Mouse (Mus musculus): Measurements from ENCODE around the gene Akirin1. TPM values are rescaled to one million over a fixed set of nuclear protein-coding genes. Genes with fewer than 3 reads are reported as not detected.

Gene Akirin1
- polyA plus RNA-seq, 1 experiment: 56.4 TPM

DNA sequence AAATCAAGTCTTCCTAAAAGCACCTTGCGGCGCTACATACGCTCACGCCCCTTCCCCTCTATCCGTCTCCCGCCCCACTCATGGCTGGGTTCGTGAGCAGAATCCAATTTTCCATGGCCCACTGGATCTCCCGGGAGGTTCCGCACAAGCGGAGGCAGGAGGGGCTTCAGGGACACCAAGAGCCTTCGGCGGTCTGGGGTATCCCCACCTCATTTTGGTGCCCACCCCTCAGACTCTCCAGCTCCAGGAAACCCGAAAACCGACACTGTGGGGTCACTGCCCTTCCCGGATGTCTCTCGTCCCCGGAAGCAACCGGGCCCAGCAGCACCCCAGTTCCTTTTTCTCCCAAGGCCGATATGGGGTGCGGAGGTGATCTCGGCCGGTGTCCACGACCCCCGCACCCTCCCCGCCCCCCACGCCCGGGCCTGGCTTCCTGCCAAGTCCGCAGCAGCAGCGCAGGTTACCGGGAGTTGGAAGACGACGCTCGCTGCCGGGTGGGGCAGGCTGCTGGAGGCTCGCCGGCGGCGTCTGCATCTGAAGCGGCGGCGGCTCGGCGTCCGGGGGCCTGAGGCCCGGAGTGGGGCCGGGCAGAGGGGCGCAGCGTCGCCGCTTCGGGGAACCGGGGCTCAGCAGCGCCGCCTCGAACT, 538 bp downstream of the Akirin1 start:
- no peaks in the 10 kb centered on the region for H3K27me3 ChIP-seq (ENCODE audit: control insufficient read depth, insufficient read depth, low read length)
- DNase-seq: no peak
- WGBS: under 1% methylated on average over 55 of the region's 55 CpGs

DNA sequence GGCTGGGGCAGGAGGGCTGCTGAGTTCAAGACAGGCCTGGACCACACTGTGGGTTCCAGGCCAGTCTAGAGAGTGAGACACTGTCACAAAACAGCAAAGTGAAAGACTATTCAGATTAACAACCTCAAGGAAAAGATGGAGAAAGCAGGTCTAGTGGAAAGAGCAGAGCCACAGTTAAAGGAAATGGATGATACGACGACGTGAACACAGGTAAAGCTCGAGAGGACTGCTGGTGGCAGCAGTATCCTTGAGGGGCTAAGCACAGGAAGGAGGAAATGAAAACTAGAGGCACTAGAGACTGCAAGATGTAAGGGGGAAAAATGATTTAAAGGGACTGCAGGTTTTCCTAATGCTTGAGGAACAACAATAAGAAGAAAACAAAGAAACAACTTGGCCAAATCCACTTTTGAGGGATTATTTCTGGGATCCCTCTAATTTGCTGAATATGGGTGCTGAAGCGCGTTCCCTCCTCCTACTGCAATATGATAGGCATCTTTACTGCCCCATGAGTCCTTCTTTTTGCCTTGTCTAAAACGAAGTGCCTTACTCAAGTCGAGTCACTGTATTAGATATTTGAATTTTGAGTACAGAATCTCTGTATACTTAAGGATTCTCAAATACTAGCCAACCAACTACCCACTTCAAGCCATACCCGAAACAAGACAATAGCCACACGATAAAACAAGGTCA, 1.3 kb downstream of the Akirin1 start:
- no peaks in the 10 kb centered on the region for H3K27me3 ChIP-seq (ENCODE audit: control insufficient read depth, insufficient read depth, low read length)

More for the DNA sequence above, 538 bp downstream of the Akirin1 start:
- Histone ChIP-seq H3K4me1 (replicated peaks; ENCODE audit: control insufficient read depth, insufficient read depth, low read length) (peaks cover 14% of the 10 kb centered on the region), H3K36me3 (ENCODE audit: control insufficient read depth, insufficient read depth, low read length) (no peaks in the 10 kb centered on the region; the same call in 1 of the 2 replicates), H3K4me3 (ENCODE audit: control insufficient read depth, insufficient read depth, low read length) (peak overlapping the region; percentile 74), H3K27ac (ENCODE audit: control insufficient read depth, insufficient read depth, low read length) (peak overlapping the region; percentile 26; the same call in 1 of the 2 replicates)
- TF ChIP-seq CTCF (IDR thresholded peaks at IDR 0.05; ENCODE audit: borderline replicate concordance, control insufficient read depth, extremely low read depth, insufficient read depth, low read length, poor library complexity): no peak
- no peak for TF ChIP-seq POLR2A (IDR thresholded peaks at IDR 0.05; ENCODE audit: control insufficient read depth, extremely low read depth, insufficient read depth, low read length, poor library complexity)

DNA sequence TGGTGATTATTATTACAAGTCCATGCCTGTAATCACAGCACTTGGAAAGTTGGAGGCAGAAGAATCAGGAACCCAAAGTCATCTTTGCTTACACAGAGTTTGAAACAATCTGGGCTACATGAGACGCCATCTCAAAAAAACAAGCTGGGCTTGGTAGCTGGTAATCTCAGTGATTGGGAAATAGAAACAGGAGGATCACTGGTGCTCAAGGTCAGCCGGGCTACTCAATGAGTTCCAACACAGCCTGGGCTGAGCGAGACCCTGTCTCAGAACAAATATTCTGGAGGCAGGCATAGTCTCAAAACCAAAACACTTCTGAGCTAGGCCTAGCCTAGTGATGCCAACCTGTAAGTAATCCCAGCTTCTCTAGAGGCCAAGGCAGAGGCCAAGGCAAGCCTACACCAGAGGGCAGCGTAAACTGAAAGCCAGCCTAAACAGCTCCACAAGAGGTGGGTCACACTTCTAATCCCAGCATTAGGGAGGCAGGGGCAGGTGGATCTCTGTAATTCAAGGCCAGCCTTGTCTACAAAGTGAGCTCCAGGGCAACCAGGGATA, 4.8 kb downstream of the Akirin1 start:
- peaks cover 28% of the 10 kb centered on the region for H3K36me3 ChIP-seq (ENCODE audit: control insufficient read depth, insufficient read depth, low read length)
- TF ChIP-seq CTCF (IDR thresholded peaks at IDR 0.05; ENCODE audit: borderline replicate concordance, control insufficient read depth, extremely low read depth, insufficient read depth, low read length, poor library complexity) (no peak), POLR2A (IDR thresholded peaks at IDR 0.05; ENCODE audit: control insufficient read depth, extremely low read depth, insufficient read depth, low read length, poor library complexity) (no peak)
- no peak overlapping the region for H3K27ac ChIP-seq (ENCODE audit: control insufficient read depth, insufficient read depth, low read length)
- H3K4me1 ChIP-seq (replicated peaks; ENCODE audit: control insufficient read depth, insufficient read depth, low read length): peaks cover 16% of the 10 kb centered on the region
- H3K27me3 ChIP-seq (ENCODE audit: control insufficient read depth, insufficient read depth, low read length): no peaks in the 10 kb centered on the region
- H3K4me3 ChIP-seq (ENCODE audit: control insufficient read depth, insufficient read depth, low read length): no peak overlapping the region
- DNase-seq: no peak
- 97% methylated on average over 4 of the region's 4 CpGs for WGBS

More for the DNA sequence above, 1.3 kb downstream of the Akirin1 start:
- Histone ChIP-seq H3K4me3 (ENCODE audit: control insufficient read depth, insufficient read depth, low read length) (peak overlapping the region; percentile 74), H3K36me3 (ENCODE audit: control insufficient read depth, insufficient read depth, low read length) (no peaks in the 10 kb centered on the region; the same call in 1 of the 2 replicates), H3K4me1 (replicated peaks; ENCODE audit: control insufficient read depth, insufficient read depth, low read length) (peaks cover 17% of the 10 kb centered on the region), H3K27ac (ENCODE audit: control insufficient read depth, insufficient read depth, low read length) (peak overlapping the region; percentile 26; the same call in 1 of the 2 replicates)
- DNase-seq: peak; percentile 14
- 6% methylated on average over 10 of the region's 10 CpGs for WGBS
- TF ChIP-seq CTCF (IDR thresholded peaks at IDR 0.05; ENCODE audit: borderline replicate concordance, control insufficient read depth, extremely low read depth, insufficient read depth, low read length, poor library complexity) (no peak), POLR2A (IDR thresholded peaks at IDR 0.05; ENCODE audit: control insufficient read depth, extremely low read depth, insufficient read depth, low read length, poor library complexity) (no peak)

DNA sequence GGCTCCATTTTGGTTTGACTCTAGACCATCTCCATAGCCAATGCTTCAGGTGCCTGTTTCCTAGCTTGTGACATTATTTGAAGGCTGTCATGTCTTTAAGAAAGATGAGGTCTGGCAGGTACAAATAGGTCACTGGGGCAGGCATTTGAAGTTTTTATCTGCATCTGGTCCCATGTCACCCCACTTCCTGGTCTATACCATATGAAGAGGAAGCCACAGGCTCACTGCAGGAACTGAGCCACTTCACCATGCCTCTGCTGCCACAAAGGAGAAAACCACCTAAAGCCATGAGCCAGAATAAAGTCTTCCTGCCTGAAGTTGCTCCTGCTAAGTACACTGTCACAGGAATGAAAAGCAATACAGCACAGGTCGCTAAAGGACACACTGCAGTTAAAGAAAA, 7.3 kb downstream of the Akirin1 start:
- peaks cover 51% of the 10 kb centered on the region for H3K36me3 ChIP-seq (ENCODE audit: control insufficient read depth, insufficient read depth, low read length)
- H3K4me1 ChIP-seq (replicated peaks; ENCODE audit: control insufficient read depth, insufficient read depth, low read length): peaks cover 11% of the 10 kb centered on the region; the same call in 1 of the 2 replicates
- peak; percentile 25 for DNase-seq
- no peak overlapping the region for H3K27ac ChIP-seq (ENCODE audit: control insufficient read depth, insufficient read depth, low read length)
- TF ChIP-seq CTCF (IDR thresholded peaks at IDR 0.05; ENCODE audit: borderline replicate concordance, control insufficient read depth, extremely low read depth, insufficient read depth, low read length, poor library complexity): no peak
- no peak for TF ChIP-seq POLR2A (IDR thresholded peaks at IDR 0.05; ENCODE audit: control insufficient read depth, extremely low read depth, insufficient read depth, low read length, poor library complexity)
- no peak overlapping the region for H3K4me3 ChIP-seq (ENCODE audit: control insufficient read depth, insufficient read depth, low read length)
- 55% methylated on average over 1 of the region's 1 CpGs for WGBS
- H3K27me3 ChIP-seq (ENCODE audit: control insufficient read depth, insufficient read depth, low read length): no peaks in the 10 kb centered on the region

DNA sequence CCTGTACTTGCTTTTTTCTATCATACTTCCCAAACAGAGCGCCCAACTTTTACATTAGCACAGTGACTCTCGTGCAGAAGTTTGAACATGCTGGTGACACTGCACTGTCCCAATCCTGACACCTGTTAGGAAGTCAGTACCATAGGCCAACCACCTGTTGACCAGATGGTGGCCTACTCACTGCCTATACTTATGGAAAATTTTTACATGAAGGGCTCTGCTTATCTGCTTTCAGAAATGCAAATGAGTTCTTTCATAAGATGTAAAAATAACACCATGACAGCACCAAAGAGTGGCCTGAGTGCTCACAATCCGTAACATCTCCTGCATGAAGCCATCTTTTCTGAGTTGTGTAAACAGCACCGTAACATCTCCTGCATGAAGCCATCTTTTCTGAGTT, 11.4 kb downstream of the Akirin1 start:
- TF ChIP-seq CTCF (IDR thresholded peaks at IDR 0.05; ENCODE audit: borderline replicate concordance, control insufficient read depth, extremely low read depth, insufficient read depth, low read length, poor library complexity): no peak
- TF ChIP-seq POLR2A (IDR thresholded peaks at IDR 0.05; ENCODE audit: control insufficient read depth, extremely low read depth, insufficient read depth, low read length, poor library complexity): no peak
- no peak overlapping the region for H3K27ac ChIP-seq (ENCODE audit: control insufficient read depth, insufficient read depth, low read length)
- no peaks in the 10 kb centered on the region for H3K27me3 ChIP-seq (ENCODE audit: control insufficient read depth, insufficient read depth, low read length)
- H3K36me3 ChIP-seq (ENCODE audit: control insufficient read depth, insufficient read depth, low read length): peaks cover 77% of the 10 kb centered on the region
- H3K4me3 ChIP-seq (ENCODE audit: control insufficient read depth, insufficient read depth, low read length): no peak overlapping the region
- no peak for DNase-seq
- 94% methylated on average over 4 of the region's 4 CpGs for WGBS
- 0 out of 2 replicates have a peak, but pooled peaks cover 2% of the 10 kb centered on the region for H3K4me1 ChIP-seq (replicated peaks; ENCODE audit: control insufficient read depth, insufficient read depth, low read length)

DNA sequence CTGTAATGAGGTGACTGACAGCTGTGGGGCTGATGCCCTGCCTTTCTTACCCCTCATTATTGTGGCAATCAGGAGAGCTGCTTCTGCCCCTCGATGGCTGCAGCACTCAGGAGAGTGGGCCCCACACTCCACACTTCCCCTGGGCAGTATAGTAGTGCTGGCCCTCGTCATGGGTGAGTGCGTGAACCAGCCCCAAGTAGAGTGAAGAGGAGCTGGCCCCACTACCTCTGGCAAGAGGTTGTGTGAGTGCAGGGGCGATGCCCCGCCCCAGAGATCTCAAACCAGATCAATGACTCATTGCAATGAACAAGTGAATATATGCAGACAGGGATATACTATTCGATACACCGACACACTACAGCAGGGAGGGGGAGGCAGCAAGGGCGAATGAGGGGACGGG, 16.6 kb downstream of the Akirin1 start:
- TF ChIP-seq CTCF (IDR thresholded peaks at IDR 0.05; ENCODE audit: borderline replicate concordance, control insufficient read depth, extremely low read depth, insufficient read depth, low read length, poor library complexity) (no peak), POLR2A (IDR thresholded peaks at IDR 0.05; ENCODE audit: control insufficient read depth, extremely low read depth, insufficient read depth, low read length, poor library complexity) (no peak)
- whole genome bisulfite sequencing: 97% methylated on average over 9 of the region's 9 CpGs
- peaks cover 36% of the 10 kb centered on the region for H3K36me3 ChIP-seq (ENCODE audit: control insufficient read depth, insufficient read depth, low read length)
- H3K4me3 ChIP-seq (ENCODE audit: control insufficient read depth, insufficient read depth, low read length): no peak overlapping the region
- H3K27ac ChIP-seq (ENCODE audit: control insufficient read depth, insufficient read depth, low read length): no peak overlapping the region
- no peaks in the 10 kb centered on the region for H3K4me1 ChIP-seq (replicated peaks; ENCODE audit: control insufficient read depth, insufficient read depth, low read length)
- H3K27me3 ChIP-seq (ENCODE audit: control insufficient read depth, insufficient read depth, low read length): no peaks in the 10 kb centered on the region
- DNase-seq: no peak

Data from thymus, adult 2 months (tissue).